Mouse (Mus musculus): ENCODE measurements at regions not wholly inside any gene's neighbourhood (a gene's known extent, or its start where the extent isn't known, plus 50 kb on each side); places are given as distances from the start of the nearest gene placed in this dataset.

DNA sequence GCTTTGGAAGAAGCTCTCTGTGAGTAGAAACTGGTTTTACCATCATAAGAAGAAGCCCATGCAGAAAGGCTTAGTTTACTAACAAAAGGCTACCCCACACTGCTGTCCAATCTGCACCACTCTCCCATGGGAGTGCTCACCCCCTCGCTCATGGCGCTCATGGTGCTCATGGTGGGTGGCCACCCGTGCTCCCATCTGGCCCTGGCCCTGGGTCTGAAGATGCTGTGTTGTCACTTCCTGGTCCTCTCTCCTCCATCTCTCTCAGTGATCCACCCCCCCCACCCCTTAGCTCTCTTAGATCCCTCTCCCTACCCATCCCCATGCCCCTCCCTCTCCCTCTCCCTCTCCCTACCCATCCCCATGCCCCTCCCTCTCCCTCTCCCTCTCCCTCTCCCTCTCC, 57.2 kb upstream of the Twist2 start:
- Histone ChIP-seq H3K9me3 (replicated peaks) (no peaks in the 10 kb centered on the region), H3K4me3 (ENCODE audit: low read depth, low read length) (no peak overlapping the region), H3K27me3 (ENCODE audit: insufficient read depth, low read length) (peaks cover 5% of the 10 kb centered on the region; the same call in 1 of the 2 replicates), H3K36me3 (replicated peaks) (no peaks in the 10 kb centered on the region), H3K4me1 (ENCODE audit: insufficient read depth, low read depth, low read length) (no peaks in the 10 kb centered on the region)
- TF ChIP-seq GATA2 (IDR thresholded peaks at IDR 0.05; ENCODE audit: borderline replicate concordance, low read depth, low read length) (no peak), CTCF (IDR thresholded peaks at IDR 0.05; ENCODE audit: low read depth, low read length) (no peak), POLR2AphosphoS5 (IDR thresholded peaks at IDR 0.05; ENCODE audit: insufficient replicate concordance, low read depth, low read length) (no peak), TAL1 (conservative IDR thresholded peaks at IDR 0.05; ENCODE audit: low read depth, low read length) (no peak), GATA1 (IDR thresholded peaks at IDR 0.05; ENCODE audit: borderline replicate concordance, low read length) (no peak)
- ATAC-seq (ENCODE audit: extremely low read depth, insufficient number of reproducible peaks, low FRiP score, poor library complexity, severe bottlenecking) = no peak
- no peak for DNase-seq (ENCODE audit: low spot score)

DNA sequence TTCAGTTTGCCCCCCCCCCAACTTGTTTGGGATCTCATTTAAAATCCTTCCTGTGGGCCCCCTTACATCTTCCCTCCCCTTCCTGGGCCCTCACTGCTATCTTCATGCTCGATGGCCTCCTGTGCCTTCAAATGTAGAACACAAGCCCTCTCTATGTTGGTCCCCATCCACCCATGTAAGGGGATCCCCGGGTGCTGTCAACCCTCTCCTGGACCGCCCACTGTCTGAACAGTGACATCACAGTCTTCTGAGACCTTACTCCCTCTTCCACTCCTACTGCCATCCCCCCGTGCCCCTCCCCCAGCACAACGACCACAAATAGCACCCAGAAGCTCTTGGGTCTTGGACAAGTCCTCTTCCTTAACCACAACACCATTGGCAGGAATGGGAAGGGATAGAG, 56.6 kb upstream of the Twist2 start:
- no peak overlapping the region for H3K4me3 ChIP-seq (ENCODE audit: low read depth, low read length)
- DNase-seq (ENCODE audit: low spot score) = no peak
- H3K4me1 ChIP-seq (ENCODE audit: insufficient read depth, low read depth, low read length) = no peaks in the 10 kb centered on the region
- no peak for TF ChIP-seq GATA2 (IDR thresholded peaks at IDR 0.05; ENCODE audit: borderline replicate concordance, low read depth, low read length)
- TF ChIP-seq POLR2AphosphoS5 (IDR thresholded peaks at IDR 0.05; ENCODE audit: insufficient replicate concordance, low read depth, low read length) = no peak
- no peak for TF ChIP-seq TAL1 (conservative IDR thresholded peaks at IDR 0.05; ENCODE audit: low read depth, low read length)
- peaks cover 5% of the 10 kb centered on the region; the same call in 1 of the 2 replicates for H3K27me3 ChIP-seq (ENCODE audit: insufficient read depth, low read length)
- no peaks in the 10 kb centered on the region for H3K9me3 ChIP-seq (replicated peaks)
- no peak for ATAC-seq (ENCODE audit: extremely low read depth, insufficient number of reproducible peaks, low FRiP score, poor library complexity, severe bottlenecking)
- H3K36me3 ChIP-seq (replicated peaks) = no peaks in the 10 kb centered on the region

DNA sequence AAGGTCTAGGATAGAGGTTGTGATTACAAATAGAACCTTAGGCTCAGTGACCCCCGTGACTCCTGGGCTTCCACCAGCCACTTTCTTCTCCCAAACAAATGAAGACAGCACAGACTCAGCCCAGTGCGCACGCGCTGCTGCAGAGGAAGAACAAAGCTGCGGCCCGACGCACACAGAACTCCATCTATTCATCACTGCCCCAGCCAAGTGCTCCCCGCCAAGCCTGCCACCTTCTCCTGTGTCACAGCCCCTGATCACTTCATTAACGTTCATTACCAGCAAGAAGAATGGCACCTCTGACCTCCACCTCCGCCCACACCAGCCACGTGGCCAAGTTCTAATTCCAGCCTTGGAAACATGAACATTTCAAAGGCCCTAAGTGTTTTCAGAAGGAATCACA, 53.7 kb upstream of the Twist2 start:
- DNase-seq (ENCODE audit: low spot score) = no peak
- Histone ChIP-seq H3K9me3 (replicated peaks) (no peaks in the 10 kb centered on the region), H3K36me3 (replicated peaks) (no peaks in the 10 kb centered on the region), H3K4me3 (ENCODE audit: low read depth, low read length) (no peak overlapping the region), H3K27me3 (ENCODE audit: insufficient read depth, low read length) (peaks cover 2% of the 10 kb centered on the region; the same call in 1 of the 2 replicates), H3K4me1 (ENCODE audit: insufficient read depth, low read depth, low read length) (no peaks in the 10 kb centered on the region)
- TF ChIP-seq POLR2AphosphoS5 (IDR thresholded peaks at IDR 0.05; ENCODE audit: insufficient replicate concordance, low read depth, low read length) (no peak), CTCF (IDR thresholded peaks at IDR 0.05; ENCODE audit: low read depth, low read length) (no peak), GATA1 (IDR thresholded peaks at IDR 0.05; ENCODE audit: borderline replicate concordance, low read length) (no peak), TAL1 (conservative IDR thresholded peaks at IDR 0.05; ENCODE audit: low read depth, low read length) (no peak), GATA2 (IDR thresholded peaks at IDR 0.05; ENCODE audit: borderline replicate concordance, low read depth, low read length) (no peak)
- ATAC-seq (ENCODE audit: extremely low read depth, insufficient number of reproducible peaks, low FRiP score, poor library complexity, severe bottlenecking) = no peak
